Mouse (Mus musculus): Measurements from ENCODE around the gene Syndig1. TPM values are rescaled to one million over a fixed set of nuclear protein-coding genes. Genes with fewer than 3 reads are reported as not detected.

Gene Syndig1
- total and polyA plus RNA-seq, 2 experiments from 2014 or later = 39.2 to 51.1 TPM

DNA sequence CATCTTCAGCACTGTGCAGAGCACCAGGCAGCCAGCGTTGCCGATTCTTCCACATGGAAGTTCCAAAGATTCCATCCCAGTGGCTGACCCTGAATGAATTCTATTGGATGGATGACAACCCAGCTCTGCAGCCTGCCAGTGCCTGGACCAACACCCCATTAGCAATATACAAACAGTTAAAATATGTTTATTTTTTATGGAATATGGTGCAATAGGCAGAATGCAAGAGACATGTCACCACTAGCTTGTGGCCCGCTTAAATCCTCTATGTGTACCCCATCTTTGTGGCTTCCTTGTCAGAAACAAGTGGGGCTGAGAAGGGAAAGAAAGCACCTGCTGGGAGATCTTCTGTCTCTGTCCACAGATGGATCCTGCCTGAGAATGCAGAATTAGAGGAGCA lies 174.5 kb downstream of the Syndig1 start:
- ATAC-seq (no peak), DNase-seq (ENCODE audit: low spot score) (no peak)
- Histone ChIP-seq H3K27ac (no peak overlapping the region), H3K4me2 (ENCODE audit: low read depth, low read length) (no peak overlapping the region), H3K4me3 (ENCODE audit: low read length) (no peak overlapping the region), H3K9ac (replicated peaks; ENCODE audit: low read length) (no peak overlapping the region), H3K27me3 (ENCODE audit: insufficient read depth, low read length) (no peaks in the 10 kb centered on the region), H3K9me3 (ENCODE audit: low read length) (no peaks in the 10 kb centered on the region), H3K36me3 (ENCODE audit: insufficient read depth, low read length) (no peaks in the 10 kb centered on the region), H3K4me1 (ENCODE audit: insufficient read depth, low read length) (no peaks in the 10 kb centered on the region)
- WGBS = 84% methylated on average over 3 of the region's 3 CpGs
- no peak for TF ChIP-seq CTCF (IDR thresholded peaks at IDR 0.05; ENCODE audit: low read depth)

DNA sequence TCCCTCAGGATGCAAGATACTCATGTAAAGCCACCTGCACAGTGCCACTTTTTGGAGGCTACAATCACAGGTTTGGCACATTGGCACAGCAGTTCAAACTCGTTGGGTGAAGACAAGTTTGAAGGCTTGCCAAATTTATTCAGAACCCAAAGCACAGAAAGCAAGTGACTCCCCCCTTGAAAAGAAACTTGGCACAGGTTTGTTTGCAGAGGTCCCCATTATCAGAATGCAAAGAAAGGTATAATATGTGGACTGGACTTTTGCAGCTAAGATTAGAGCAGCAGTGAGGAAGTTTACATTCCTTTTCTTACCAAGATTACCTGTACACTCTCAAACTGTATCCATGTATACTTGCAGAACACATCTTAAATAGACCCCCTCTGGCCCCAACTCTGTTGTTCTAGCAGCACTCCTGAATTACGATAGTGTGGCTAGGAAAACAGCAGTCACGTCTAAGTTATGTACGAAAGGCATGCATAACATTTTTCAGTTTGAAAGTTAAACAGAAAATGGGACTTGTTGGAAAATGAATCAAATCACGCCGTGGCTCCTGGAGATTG lies 183.9 kb downstream of the Syndig1 start:
- WGBS = 67% methylated on average over 6 of the region's 6 CpGs
- Histone ChIP-seq H3K4me2 (ENCODE audit: low read depth, low read length) (no peak overlapping the region), H3K36me3 (ENCODE audit: insufficient read depth, low read length) (no peaks in the 10 kb centered on the region), H3K4me3 (ENCODE audit: low read length) (no peak overlapping the region), H3K9me3 (ENCODE audit: low read length) (no peaks in the 10 kb centered on the region), H3K4me1 (ENCODE audit: insufficient read depth, low read length) (no peaks in the 10 kb centered on the region), H3K27me3 (ENCODE audit: insufficient read depth, low read length) (no peaks in the 10 kb centered on the region), H3K27ac (no peak overlapping the region), H3K9ac (replicated peaks; ENCODE audit: low read length) (no peak overlapping the region)
- DNase-seq (ENCODE audit: low spot score) (no peak), ATAC-seq (no peak)
- TF ChIP-seq CTCF (IDR thresholded peaks at IDR 0.05; ENCODE audit: low read depth) = no peak

DNA sequence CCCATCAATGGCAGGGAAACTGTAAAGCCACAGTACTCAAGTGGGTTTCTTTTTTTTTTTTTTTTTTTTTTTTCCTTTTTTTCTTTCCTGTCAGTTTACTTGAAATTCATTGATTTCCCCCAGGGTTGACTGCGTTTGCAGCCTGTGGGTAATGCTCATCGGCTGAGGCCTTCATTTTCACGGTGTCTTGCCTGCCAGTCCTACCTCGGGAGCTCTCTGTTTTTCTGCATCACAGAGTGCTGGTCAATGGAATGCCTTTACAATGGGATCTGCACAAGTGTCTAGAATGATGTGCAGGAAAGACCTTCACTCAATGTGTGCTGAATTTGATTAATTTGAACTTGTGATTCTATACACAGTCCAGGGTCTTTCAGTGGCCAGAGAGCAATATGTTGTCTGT lies 184.8 kb downstream of the Syndig1 start:
- no peak overlapping the region for H3K4me3 ChIP-seq (ENCODE audit: low read length)
- ATAC-seq = no peak
- no peak for TF ChIP-seq CTCF (IDR thresholded peaks at IDR 0.05; ENCODE audit: low read depth)
- H3K27ac ChIP-seq = no peak overlapping the region
- H3K4me2 ChIP-seq (ENCODE audit: low read depth, low read length) = no peak overlapping the region
- DNase-seq (ENCODE audit: low spot score) = no peak
- no peaks in the 10 kb centered on the region for H3K4me1 ChIP-seq (ENCODE audit: insufficient read depth, low read length)
- WGBS = 24% methylated on average over 4 of the region's 4 CpGs
- no peaks in the 10 kb centered on the region for H3K36me3 ChIP-seq (ENCODE audit: insufficient read depth, low read length)
- H3K9me3 ChIP-seq (ENCODE audit: low read length) = no peaks in the 10 kb centered on the region
- no peak overlapping the region for H3K9ac ChIP-seq (replicated peaks; ENCODE audit: low read length)
- no peaks in the 10 kb centered on the region for H3K27me3 ChIP-seq (ENCODE audit: insufficient read depth, low read length)

DNA sequence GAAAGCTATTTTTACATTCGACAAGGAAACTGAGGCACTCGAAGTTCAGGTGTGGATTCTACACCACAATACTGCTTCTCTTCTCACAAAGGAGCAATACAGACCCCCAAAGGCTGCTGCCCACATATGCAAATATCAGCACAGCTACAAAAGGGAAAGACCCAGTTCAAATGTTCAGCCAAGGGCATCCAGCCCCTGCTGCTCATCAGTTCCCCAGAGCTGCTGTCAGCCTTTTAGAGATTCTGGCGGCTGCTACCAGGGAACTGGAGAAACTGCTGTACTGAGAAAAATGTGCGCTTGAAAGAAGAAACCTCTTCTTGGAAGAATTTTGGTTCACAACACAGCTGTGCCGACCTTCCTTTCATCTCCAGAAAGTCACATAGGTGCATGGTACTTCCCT lies 187.3 kb downstream of the Syndig1 start:
- no peaks in the 10 kb centered on the region for H3K36me3 ChIP-seq (ENCODE audit: insufficient read depth, low read length)
- 0 out of 2 replicates have a peak, but pooled peaks have one; percentile 50 for ATAC-seq
- no peak for TF ChIP-seq CTCF (IDR thresholded peaks at IDR 0.05; ENCODE audit: low read depth)
- H3K27ac ChIP-seq = no peak overlapping the region
- H3K4me1 ChIP-seq (ENCODE audit: insufficient read depth, low read length) = no peaks in the 10 kb centered on the region
- H3K27me3 ChIP-seq (ENCODE audit: insufficient read depth, low read length) = no peaks in the 10 kb centered on the region
- peak; percentile 43 for DNase-seq (ENCODE audit: low spot score)
- WGBS = 24% methylated on average over 5 of the region's 5 CpGs
- H3K4me2 ChIP-seq (ENCODE audit: low read depth, low read length) = no peak overlapping the region
- no peak overlapping the region for H3K9ac ChIP-seq (replicated peaks; ENCODE audit: low read length)
- no peak overlapping the region for H3K4me3 ChIP-seq (ENCODE audit: low read length)
- no peaks in the 10 kb centered on the region for H3K9me3 ChIP-seq (ENCODE audit: low read length)

DNA sequence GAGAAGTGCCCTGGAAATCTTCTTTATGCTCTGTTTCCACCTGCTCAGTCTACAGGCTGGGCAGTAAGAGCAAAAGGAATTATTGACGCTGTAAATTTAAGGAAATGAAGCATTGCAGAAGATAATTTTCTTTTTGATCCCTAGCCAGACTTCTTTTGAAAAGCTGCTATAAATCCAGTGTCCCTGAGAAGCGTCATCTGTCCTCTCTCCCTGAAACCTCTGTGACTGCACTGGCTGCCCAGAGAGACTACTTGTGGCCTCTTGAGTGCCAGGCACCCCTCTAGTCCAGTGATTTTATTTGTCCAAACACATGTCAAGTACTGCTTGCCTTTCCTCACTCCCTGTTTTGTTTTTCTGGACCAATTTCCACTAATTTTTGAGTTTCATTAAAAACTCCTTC lies 191.7 kb downstream of the Syndig1 start:
- TF ChIP-seq CTCF (IDR thresholded peaks at IDR 0.05; ENCODE audit: low read depth) = no peak
- ATAC-seq = no peak
- Histone ChIP-seq H3K27ac (no peak overlapping the region), H3K4me2 (ENCODE audit: low read depth, low read length) (no peak overlapping the region), H3K27me3 (ENCODE audit: insufficient read depth, low read length) (peaks cover 5% of the 10 kb centered on the region; the same call in 1 of the 2 replicates), H3K4me3 (ENCODE audit: low read length) (no peak overlapping the region), H3K9me3 (ENCODE audit: low read length) (no peaks in the 10 kb centered on the region), H3K9ac (replicated peaks; ENCODE audit: low read length) (no peak overlapping the region), H3K36me3 (ENCODE audit: insufficient read depth, low read length) (no peaks in the 10 kb centered on the region), H3K4me1 (ENCODE audit: insufficient read depth, low read length) (no peaks in the 10 kb centered on the region)
- 57% methylated on average over 2 of the region's 2 CpGs for WGBS
- no peak for DNase-seq (ENCODE audit: low spot score)

DNA sequence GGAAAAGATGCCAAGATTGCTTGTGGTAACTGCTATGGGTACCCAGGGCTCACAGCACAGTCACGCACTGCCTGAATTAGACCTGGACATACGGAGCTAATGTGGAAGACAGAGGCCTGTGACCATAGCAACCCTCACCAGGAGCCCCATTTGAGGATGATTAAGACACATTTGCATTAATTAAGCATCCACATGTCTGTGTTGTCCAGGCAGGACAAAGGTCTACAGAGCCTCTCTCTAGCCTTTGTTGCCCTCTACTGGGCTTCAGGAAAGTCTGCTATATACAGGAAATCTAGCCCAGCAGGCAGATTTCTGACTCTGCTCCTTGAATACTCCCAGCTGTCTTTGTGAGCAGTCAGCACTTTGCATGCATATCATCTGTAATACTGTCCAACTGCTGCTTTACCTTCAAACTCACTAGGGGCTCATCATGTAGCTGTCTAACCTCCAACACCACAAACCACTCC lies 194.9 kb downstream of the Syndig1 start:
- no peaks in the 10 kb centered on the region for H3K4me1 ChIP-seq (ENCODE audit: insufficient read depth, low read length)
- peak; percentile 83 for TF ChIP-seq CTCF (IDR thresholded peaks at IDR 0.05; ENCODE audit: low read depth)
- H3K27me3 ChIP-seq (ENCODE audit: insufficient read depth, low read length) = peaks cover 5% of the 10 kb centered on the region; the same call in 1 of the 2 replicates
- no peaks in the 10 kb centered on the region for H3K36me3 ChIP-seq (ENCODE audit: insufficient read depth, low read length)
- no peak overlapping the region for H3K27ac ChIP-seq
- DNase-seq (ENCODE audit: low spot score) = peak; percentile 86
- H3K9me3 ChIP-seq (ENCODE audit: low read length) = no peaks in the 10 kb centered on the region
- WGBS = 10% methylated on average over 2 of the region's 2 CpGs
- H3K4me3 ChIP-seq (ENCODE audit: low read length) = no peak overlapping the region
- peak; percentile 98 for ATAC-seq
- no peak overlapping the region for H3K4me2 ChIP-seq (ENCODE audit: low read depth, low read length)
- H3K9ac ChIP-seq (replicated peaks; ENCODE audit: low read length) = no peak overlapping the region

DNA sequence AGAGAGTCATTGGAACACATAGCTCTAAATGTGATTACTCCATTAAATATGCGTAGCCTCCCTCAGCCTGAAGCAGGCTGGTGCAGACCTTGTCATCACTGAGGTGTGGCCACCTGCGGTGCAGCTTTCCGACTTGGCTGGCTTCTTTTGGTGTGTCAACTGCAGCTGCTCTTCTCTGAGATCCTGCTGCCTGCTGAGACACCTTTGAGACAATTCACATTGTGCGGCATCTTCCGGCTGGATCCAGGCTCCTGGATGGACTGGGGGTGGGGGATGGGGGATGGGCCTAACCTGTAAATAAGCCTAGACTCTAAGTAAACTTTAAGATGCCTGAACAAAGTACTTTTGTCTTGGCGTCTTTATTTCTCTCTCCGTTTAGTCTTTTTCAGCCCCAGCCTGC lies 214.5 kb downstream of the Syndig1 start:
- no peak overlapping the region for H3K4me3 ChIP-seq (ENCODE audit: low read length)
- no peaks in the 10 kb centered on the region for H3K27me3 ChIP-seq (ENCODE audit: insufficient read depth, low read length)
- no peak overlapping the region for H3K4me2 ChIP-seq (ENCODE audit: low read depth, low read length)
- no peaks in the 10 kb centered on the region for H3K36me3 ChIP-seq (ENCODE audit: insufficient read depth, low read length)
- WGBS = 77% methylated on average over 7 of the region's 7 CpGs
- ATAC-seq (no peak), DNase-seq (ENCODE audit: low spot score) (no peak)
- TF ChIP-seq CTCF (IDR thresholded peaks at IDR 0.05; ENCODE audit: low read depth) = no peak
- H3K9ac ChIP-seq (replicated peaks; ENCODE audit: low read length) = no peak overlapping the region
- H3K4me1 ChIP-seq (ENCODE audit: insufficient read depth, low read length) = no peaks in the 10 kb centered on the region
- no peak overlapping the region for H3K27ac ChIP-seq
- no peaks in the 10 kb centered on the region for H3K9me3 ChIP-seq (ENCODE audit: low read length)

Other genes with a start within 250 kb of the Syndig1 start
- gene C530025M09Rik, start 2.0 kb downstream of the Syndig1 start, total RNA-seq (2014; rRNA removed) = not detected in 2 replicates
- 1.9 and 2.1 TPM in 2 replicates for gene C530025M09Rik, start 2.0 kb downstream of the Syndig1 start, polyA plus RNA-seq (2015; fragmentation: Nextera tagmentation; extraction: Ambion mirVana)

Data from hindbrain, postnatal 0 days (tissue).